Mouse (Mus musculus) CH12.LX (cell line): ENCODE results near the gene Wwc2. TPM values are rescaled to one million over a fixed set of nuclear protein-coding genes. Genes with fewer than 3 reads are reported as not detected.

Experiments
- DNase-seq: peaks from one replicate; pipeline ENCODE4 v3.0.0-alpha.2; 2013; ENCODE audit errors: extremely low read depth
- H3K27ac ChIP-seq: 2 replicates; pipeline ENCODE4 v1.5.1; 2012; ENCODE audit warnings: low read depth, mild to moderate bottlenecking, control low read depth, moderate library complexity; ENCODE audit not compliant: insufficient read depth
- H3K27me3 ChIP-seq: replicated peaks from 2 replicates; pipeline ENCODE3; 2012; ENCODE audit warnings: inconsistent platforms
- H3K36me3 ChIP-seq, 2 experiments: replicated peaks in 1 of 2; 2 replicates each; pipeline versions ENCODE3 to v1.6.1; 2012; ENCODE audit warnings: inconsistent platforms in 1 of 2, low read length in 1 of 2, mild to moderate bottlenecking in 1 of 2, mixed read lengths in 1 of 2, moderate library complexity in 1 of 2; ENCODE audit not compliant: control insufficient read depth in 1 of 2, insufficient read depth in 1 of 2
- H3K4me1 ChIP-seq, 2 experiments: 2 replicates each; pipeline ENCODE4 v1.6.1; 2012; ENCODE audit warnings: inconsistent platforms in 1 of 2, moderate library complexity in 1 of 2; ENCODE audit not compliant: insufficient read depth in 2 of 2, control insufficient read depth in 1 of 2
- H3K4me2 ChIP-seq: 2 replicates; pipeline ENCODE4 v1.6.1; 2012; ENCODE audit warnings: low read depth, mild to moderate bottlenecking, control low read depth; ENCODE audit not compliant: poor library complexity, insufficient read depth, severe bottlenecking
- H3K4me3 ChIP-seq, 3 experiments: fragments of 150-350 bp in 1 of 3; sonication (generic) in 1 of 3; replicated peaks in 1 of 3; 2 replicates each; pipeline versions ENCODE3 to v1.5.1; 2011 to 2012; ENCODE audit warnings: low read depth in 2 of 3, low read length in 2 of 3, mild to moderate bottlenecking in 2 of 3, moderate library complexity in 2 of 3, control low read depth in 1 of 3, improper control_type of control experiment in 1 of 3, inconsistent platforms in 1 of 3, mixed read lengths in 1 of 3; ENCODE audit not compliant: poor library complexity in 1 of 3
- H3K79me2 ChIP-seq: replicated peaks from 2 replicates; pipeline ENCODE4 v1.6.1; 2012; ENCODE audit warnings: mild to moderate bottlenecking, moderate library complexity; ENCODE audit not compliant: control insufficient read depth, poor library complexity, insufficient read depth, severe bottlenecking; ENCODE audit errors: extremely low read depth
- H3K9ac ChIP-seq: 2 replicates; pipeline ENCODE4 v1.6.1; 2012; ENCODE audit warnings: low read depth, mild to moderate bottlenecking, control low read depth, moderate library complexity; ENCODE audit not compliant: insufficient read depth
- H3K9me3 ChIP-seq: replicated peaks from 2 replicates; pipeline ENCODE3; 2012; ENCODE audit warnings: low read length, inconsistent platforms, mixed read lengths
- CTCF ChIP-seq, 2 experiments: IDR thresholded peaks in 1 of 2; conservative IDR thresholded peaks in 1 of 2; 2 replicates each; pipeline ENCODE4 v1.5.1; 2011 to 2012; ENCODE audit warnings: low read depth in 2 of 2, low read length in 2 of 2, improper control_type of control experiment in 1 of 2, inconsistent platforms in 1 of 2, mild to moderate bottlenecking in 1 of 2, moderate library complexity in 1 of 2
- GABPA ChIP-seq: IDR thresholded peaks from 2 replicates; pipeline ENCODE4 v1.6.1; 2012; ENCODE audit warnings: low read depth, low read length, improper control_type of control experiment, inconsistent platforms; ENCODE audit not compliant: insufficient replicate concordance
- JUN ChIP-seq: IDR thresholded peaks from 2 replicates; pipeline ENCODE4 v1.6.1; 2011; ENCODE audit warnings: low read depth, mild to moderate bottlenecking, low read length, improper control_type of control experiment, moderate library complexity; ENCODE audit not compliant: insufficient read depth
- MAFK ChIP-seq: IDR thresholded peaks from 2 replicates; pipeline ENCODE4 v1.6.1; 2011; ENCODE audit warnings: low read length, improper control_type of control experiment; ENCODE audit not compliant: insufficient replicate concordance
- MAZ ChIP-seq: IDR thresholded peaks from 2 replicates; pipeline ENCODE4 v1.6.1; 2012; ENCODE audit warnings: low read depth, mild to moderate bottlenecking, inconsistent platforms, low read length, improper control_type of control experiment, moderate library complexity
- MEF2A ChIP-seq: IDR thresholded peaks from 2 replicates; pipeline ENCODE4 v1.6.1; 2014; ENCODE audit warnings: low read depth, mild to moderate bottlenecking, inconsistent platforms, low read length, improper control_type of control experiment, borderline replicate concordance
- MYC ChIP-seq: IDR thresholded peaks from 2 replicates; pipeline ENCODE4 v1.6.1; 2011; ENCODE audit warnings: low read depth, mild to moderate bottlenecking, improper control_type of control experiment, low read length
- TBP ChIP-seq: conservative IDR thresholded peaks from 2 replicates; pipeline ENCODE4 v1.6.1; 2011; ENCODE audit warnings: low read depth, low read length, improper control_type of control experiment
- UBTF ChIP-seq: IDR thresholded peaks from 2 replicates; pipeline ENCODE4 v1.6.1; 2012; ENCODE audit warnings: low read depth, mild to moderate bottlenecking, inconsistent platforms, low read length, improper control_type of control experiment, moderate library complexity
- ZMIZ1 ChIP-seq: IDR thresholded peaks from 2 replicates; pipeline ENCODE4 v1.6.1; 2012; ENCODE audit warnings: low read depth, mild to moderate bottlenecking, inconsistent platforms, low read length, improper control_type of control experiment
- dilution Hi-C: fragments of 300-500 bp; cut with MboI; formaldehyde crosslinking; loops from 2 replicates; pipeline ENCODE4 v1.14.3; 2020; ENCODE audit warnings: low sequenced_read_pairs; ENCODE audit not compliant: extremely low pct_unique_long_range_greater_than_20kb, extremely low pct_ligation_motif_present
- in situ Hi-C: fragments of 300-500 bp; cut with MboI; formaldehyde crosslinking; loops from 3 replicates; pipeline ENCODE4 v1.14.3; 2019; ENCODE audit warnings: low sequenced_read_pairs, low pct_ligation_motif_present, low pct_unique_long_range_greater_than_20kb, mixed read lengths
- polyA plus RNA-seq: library from polyadenylated mRNA; unstranded; fragments of >175 nt; gene quantifications from 2 replicates; pipeline ENCODE4 v1.2.1, GENCODE M21; 2012; ENCODE audit warnings: low read depth; ENCODE audit not compliant: insufficient read length
- total RNA-seq, 2 experiments: library from RNA; depleted of rRNA; stranded (reverse); fragments of 300-350 nt in 1 of 2; fragments of >200 nt in 1 of 2; gene quantifications; 2 replicates each; pipeline ENCODE4 v1.2.3; 2012 to 2014

Gene Wwc2
- total and polyA plus RNA-seq, 3 experiments = 0.04 to 1.1 (median 0.32) TPM

- H3K4me2 ChIP-seq = no peak overlapping the region
- no peak for TF ChIP-seq ZMIZ1
- TF ChIP-seq UBTF = no peak
- no peak for TF ChIP-seq GABPA
- no peak for TF ChIP-seq JUN
- no peak for TF ChIP-seq MYC
- no peak for TF ChIP-seq MAZ
- no peaks in the 10 kb centered on the region for H3K27me3 ChIP-seq
- H3K9ac ChIP-seq = no peak overlapping the region
- H3K9me3 ChIP-seq = no peaks in the 10 kb centered on the region
- H3K36me3 ChIP-seq = no peaks in the 10 kb centered on the region
- dilution Hi-C loops = no loop called here
- H3K4me1 ChIP-seq = peaks cover 0 to 17% of the 10 kb centered on the region in 2 experiments; a peak in 2 of 4 replicates
- H3K4me3 ChIP-seq = no peak overlapping the region
- H3K27ac ChIP-seq = no peak overlapping the region
- in situ Hi-C loops = no loop called here
- H3K79me2 ChIP-seq = no peaks in the 10 kb centered on the region
- DNase-seq = peak; percentile 18
These were observed 9.6 kb downstream of the Wwc2 start for GRCm38 (mm10) chr8:47981075-47981474.

GRCm38 (mm10) chr8:47979876-47980275, 10.8 kb downstream of the Wwc2 start:
- dilution Hi-C loops = no loop called here
- DNase-seq = no peak
- no peak overlapping the region for H3K9ac ChIP-seq
- H3K27me3 ChIP-seq = no peaks in the 10 kb centered on the region
- in situ Hi-C loops = no loop called here
- no peaks in the 10 kb centered on the region for H3K79me2 ChIP-seq
- H3K36me3 ChIP-seq = no peaks in the 10 kb centered on the region
- no peak for TF ChIP-seq MEF2A
- no peak for TF ChIP-seq CTCF (conservative IDR thresholded peaks at IDR 0.05 in 1 of 2, IDR thresholded peaks at IDR 0.05 in 1 of 2; ENCODE audit: low read depth in 2 of 2, low read length in 2 of 2)
- TF ChIP-seq TBP = no peak
- no peak overlapping the region for H3K4me2 ChIP-seq
- no peaks in the 10 kb centered on the region for H3K9me3 ChIP-seq
- H3K4me1 ChIP-seq = peaks cover 0 to 13% of the 10 kb centered on the region in 2 experiments; a peak in 2 of 4 replicates
- no peak overlapping the region for H3K4me3 ChIP-seq
- H3K27ac ChIP-seq = no peak overlapping the region

GRCm38 (mm10) chr8:47978755-47979154, 12.0 kb downstream of the Wwc2 start:
- peak; percentile 29 to 74 for TF ChIP-seq CTCF (conservative IDR thresholded peaks at IDR 0.05 in 1 of 2, IDR thresholded peaks at IDR 0.05 in 1 of 2; ENCODE audit: low read depth in 2 of 2, low read length in 2 of 2)
- no peak for TF ChIP-seq MAFK
- TF ChIP-seq, all 38 proteins: peak for 1
- DNase-seq = peak; percentile 3

More at GRCm38 (mm10) chr8:47978755-47979154, 12.0 kb downstream of the Wwc2 start:
- Histone ChIP-seq H3K4me2 (no peak overlapping the region), H3K9ac (no peak overlapping the region), H3K27ac (no peak overlapping the region), H3K9me3 (no peaks in the 10 kb centered on the region), H3K36me3 (no peaks in the 10 kb centered on the region), H3K79me2 (no peaks in the 10 kb centered on the region), H3K27me3 (no peaks in the 10 kb centered on the region), H3K4me1 (peaks cover 0 to 13% of the 10 kb centered on the region in 2 experiments; a peak in 2 of 4 replicates), H3K4me3 (no peak overlapping the region)
- in situ Hi-C loops = no loop called here
- dilution Hi-C loops = no loop called here
